Mouse (Mus musculus) heart, postnatal 14 days (tissue): ENCODE measurements at regions not wholly inside any gene's neighbourhood (a gene's known extent, or its start where the extent isn't known, plus 50 kb on each side); places are given as distances from the start of the nearest gene placed in this dataset.
A peak's percentile ranks its signal among the peaks of the same experiment; 100 is the strongest.

Source experiments
- DNase-seq, 2 experiments: peaks; one replicate each; pipeline ENCODE4 v3.0.0; 2021 to 2022
- intact Hi-C: fragments of 180-260 bp; cut with DNase I; formaldehyde crosslinking; loops from one replicate; pipeline ENCODE4 v1.15.1; 2025

GRCm38 (mm10) chr12:27537017-27537416 is 194.6 kb upstream of the Sox11 start:
- DNase-seq: no peak
- intact Hi-C loops: no loop called here

- intact Hi-C loops: no loop called here
- DNase-seq: no peak
These were observed 183.2 kb upstream of the Sox11 start for GRCm38 (mm10) chr12:27525604-27526003.

- intact Hi-C loops: no loop called here
- no peak for DNase-seq
These were observed 170.9 kb upstream of the Sox11 start for GRCm38 (mm10) chr12:27513253-27513652.

GRCm38 (mm10) chr12:27508226-27508560 is 165.8 kb upstream of the Sox11 start:
- DNase-seq: no peak
- intact Hi-C loops: no loop called here

- intact Hi-C loops: no loop called here
- no peak for DNase-seq
These were observed 165.3 kb upstream of the Sox11 start for GRCm38 (mm10) chr12:27507523-27508225.

GRCm38 (mm10) chr12:27502716-27503486 is 160.5 kb upstream of the Sox11 start:
- intact Hi-C loops: no loop called here
- peak; percentile 11 to 26 for DNase-seq

GRCm38 (mm10) chr12:27500516-27500915 is 158.1 kb upstream of the Sox11 start:
- DNase-seq: no peak
- intact Hi-C loops: no loop called here

GRCm38 (mm10) chr12:27499276-27499675 is 156.9 kb upstream of the Sox11 start:
- intact Hi-C loops: no loop called here
- no peak for DNase-seq

GRCm38 (mm10) chr12:27496826-27497557 is 154.6 kb upstream of the Sox11 start:
- no peak for DNase-seq
- intact Hi-C loops: no loop called here

GRCm38 (mm10) chr12:27492270-27492669 is 149.9 kb upstream of the Sox11 start:
- intact Hi-C loops: no loop called here
- DNase-seq: no peak

GRCm38 (mm10) chr12:27481230-27481629 is 138.9 kb upstream of the Sox11 start:
- DNase-seq: no peak
- intact Hi-C loops: no loop called here

- intact Hi-C loops: no loop called here
- no peak for DNase-seq
These were observed 137.2 kb upstream of the Sox11 start for GRCm38 (mm10) chr12:27479601-27480001.

GRCm38 (mm10) chr12:27474631-27475030 is 132.3 kb upstream of the Sox11 start:
- intact Hi-C loops: no loop called here
- no peak for DNase-seq

GRCm38 (mm10) chr12:27471557-27471956 is 129.2 kb upstream of the Sox11 start:
- intact Hi-C loops: no loop called here

GRCm38 (mm10) chr12:27470346-27470745 is 128.0 kb upstream of the Sox11 start:
- intact Hi-C loops: no loop called here
- DNase-seq: no peak

More at GRCm38 (mm10) chr12:27471557-27471956, 129.2 kb upstream of the Sox11 start:
- no peak for DNase-seq

GRCm38 (mm10) chr12:27468782-27469181 is 126.4 kb upstream of the Sox11 start:
- intact Hi-C loops: no loop called here
- no peak for DNase-seq

GRCm38 (mm10) chr12:27468141-27468540 is 125.8 kb upstream of the Sox11 start:
- intact Hi-C loops: no loop called here
- DNase-seq: no peak

GRCm38 (mm10) chr12:27465499-27466150 is 123.3 kb upstream of the Sox11 start:
- intact Hi-C loops: no loop called here

GRCm38 (mm10) chr12:27458674-27459073 is 116.3 kb upstream of the Sox11 start:
- DNase-seq: no peak
- intact Hi-C loops: no loop called here

More at GRCm38 (mm10) chr12:27465499-27466150, 123.3 kb upstream of the Sox11 start:
- DNase-seq: no peak

- no peak for DNase-seq
- intact Hi-C loops: no loop called here
These were observed 95.4 kb upstream of the Sox11 start for GRCm38 (mm10) chr12:27437661-27438345.
